Mouse (Mus musculus) midbrain, embryonic 14.5 days (tissue): ENCODE measurements around the gene Col6a2. TPM values are rescaled to one million over a fixed set of nuclear protein-coding genes. Genes with fewer than 3 reads are reported as not detected.
A peak's percentile ranks its signal among the peaks of the same experiment; 100 is the strongest.

Experiments
- ATAC-seq: fragments of 200-750 bp; cut with Nextera tagmentation; 2 replicates; pipeline ENCODE4 v1.8.0; 2017; ENCODE audit warnings: moderate number of reproducible peaks, moderate library complexity; ENCODE audit not compliant: low FRiP score, low TSS enrichment
- DNase-seq: peaks from one replicate; pipeline ENCODE4 v3.0.0-alpha.2; 2015
- H3K27ac ChIP-seq: fragments of 300-500 bp; sonication (generic); replicated peaks from 2 replicates; pipeline ENCODE4 v1.5.1; 2014; ENCODE audit warnings: mild to moderate bottlenecking, low read depth, low read length, moderate library complexity
- H3K27me3 ChIP-seq: fragments of 300-500 bp; sonication (generic); 2 replicates; pipeline ENCODE4 v1.6.1; 2014; ENCODE audit warnings: low read length, control low read depth, mixed read lengths; ENCODE audit not compliant: control insufficient read depth, insufficient read depth
- H3K36me3 ChIP-seq: fragments of 300-500 bp; sonication (generic); 2 replicates; pipeline ENCODE4 v1.6.1; 2014; ENCODE audit warnings: low read length, control low read depth; ENCODE audit not compliant: control insufficient read depth, insufficient read depth
- H3K4me1 ChIP-seq: fragments of 300-500 bp; sonication (generic); 2 replicates; pipeline ENCODE4 v1.6.1; 2014; ENCODE audit warnings: mild to moderate bottlenecking, antibody characterized with exemption, low read length, control low read depth; ENCODE audit not compliant: control insufficient read depth, insufficient read depth
- H3K4me2 ChIP-seq: fragments of 300-500 bp; sonication (generic); 2 replicates; pipeline ENCODE4 v1.6.1; 2014; ENCODE audit warnings: mild to moderate bottlenecking, low read length, moderate library complexity
- H3K4me3 ChIP-seq: fragments of 300-500 bp; sonication (generic); replicated peaks from 2 replicates; pipeline ENCODE4 v1.5.1; 2014; ENCODE audit warnings: low read depth, low read length
- H3K9ac ChIP-seq: fragments of 300-500 bp; sonication (generic); replicated peaks from 2 replicates; pipeline ENCODE4 v1.6.1; 2014; ENCODE audit warnings: mild to moderate bottlenecking, low read length, moderate library complexity
- H3K9me3 ChIP-seq: fragments of 300-500 bp; sonication (generic); 2 replicates; pipeline ENCODE4 v1.6.1; 2016; ENCODE audit warnings: low read length, control low read depth, mixed read lengths; ENCODE audit not compliant: control insufficient read depth
- WGBS: fragments of 180-500 bp; shearing (Covaris S2); extraction: QIAGEN DNeasy Blood & Tissue Kit; methylation state at CpG from one replicate; pipeline ENCODE4 v1.1.7; 2014; 5-methylcytosine and 5-hydroxymethylcytosine counted together
- polyA plus RNA-seq: library from polyadenylated mRNA; unstranded; fragments of >200 nt; fragmentation: Nextera tagmentation; extraction: Ambion mirVana; gene quantifications from 2 replicates; pipeline ENCODE4 v1.2.1, GENCODE M21; 2014

Col6a2 gene
- polyA plus RNA-seq, 1 experiment from 2014 or later: 11.4 TPM

DNA sequence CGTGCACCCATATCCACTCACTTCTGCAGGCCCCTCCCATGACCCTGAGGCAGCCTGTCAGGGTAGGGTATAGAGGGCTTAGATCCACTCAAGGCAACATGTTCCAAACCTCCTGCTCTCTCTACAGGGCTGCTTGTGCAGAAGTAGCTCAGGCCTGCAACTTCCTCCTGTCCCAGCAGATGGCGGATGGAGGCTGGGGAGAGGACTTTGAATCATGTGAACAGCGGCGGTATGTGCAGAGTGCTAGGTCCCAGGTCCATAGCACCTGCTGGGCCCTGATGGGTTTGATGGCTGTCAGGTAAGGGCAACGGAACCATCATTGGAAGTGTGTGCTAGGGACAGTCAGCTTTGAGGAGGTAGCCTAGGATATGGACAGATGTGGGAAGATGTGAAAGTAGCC, 73.0 kb downstream of the Col6a2 start:
- DNase-seq: peak; percentile 12
- no peak overlapping the region for H3K9ac ChIP-seq

DNA sequence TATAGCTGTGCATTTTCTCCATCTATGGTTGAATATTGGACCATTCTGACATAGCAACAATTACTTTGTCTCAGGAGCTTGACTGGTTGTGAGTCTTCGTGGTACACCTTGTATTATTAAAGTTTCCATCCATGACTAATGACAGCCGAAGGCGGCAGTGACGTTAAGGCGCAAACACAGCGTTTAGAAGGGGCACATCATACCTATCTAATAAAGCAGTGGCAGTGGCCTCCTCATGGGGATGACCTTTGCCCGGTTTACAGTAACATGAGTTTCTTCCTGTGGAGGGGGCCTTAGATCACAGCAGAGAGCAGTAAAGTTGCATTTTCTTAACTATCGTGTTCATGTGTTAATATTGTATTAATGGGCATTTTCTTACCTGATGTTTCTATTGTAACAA, 75.2 kb downstream of the Col6a2 start:
- no peak overlapping the region for H3K4me2 ChIP-seq
- H3K4me1 ChIP-seq: no peaks in the 10 kb centered on the region
- H3K9ac ChIP-seq: no peak overlapping the region
- 93% methylated on average over 8 of the region's 8 CpGs for WGBS
- ATAC-seq (no peak), DNase-seq (no peak)
- H3K36me3 ChIP-seq: peaks cover 100% of the 10 kb centered on the region
- no peaks in the 10 kb centered on the region for H3K9me3 ChIP-seq
- H3K27me3 ChIP-seq: no peaks in the 10 kb centered on the region
- H3K27ac ChIP-seq: no peak overlapping the region
- H3K4me3 ChIP-seq: no peak overlapping the region

More for the DNA sequence above, 73.0 kb downstream of the Col6a2 start:
- no peaks in the 10 kb centered on the region for H3K9me3 ChIP-seq
- peaks cover 98% of the 10 kb centered on the region for H3K36me3 ChIP-seq
- H3K27ac ChIP-seq: no peak overlapping the region
- 85% methylated on average over 5 of the region's 5 CpGs for WGBS
- no peak overlapping the region for H3K4me2 ChIP-seq
- ATAC-seq: no peak
- H3K4me1 ChIP-seq: no peaks in the 10 kb centered on the region
- H3K4me3 ChIP-seq: no peak overlapping the region
- H3K27me3 ChIP-seq: no peaks in the 10 kb centered on the region

DNA sequence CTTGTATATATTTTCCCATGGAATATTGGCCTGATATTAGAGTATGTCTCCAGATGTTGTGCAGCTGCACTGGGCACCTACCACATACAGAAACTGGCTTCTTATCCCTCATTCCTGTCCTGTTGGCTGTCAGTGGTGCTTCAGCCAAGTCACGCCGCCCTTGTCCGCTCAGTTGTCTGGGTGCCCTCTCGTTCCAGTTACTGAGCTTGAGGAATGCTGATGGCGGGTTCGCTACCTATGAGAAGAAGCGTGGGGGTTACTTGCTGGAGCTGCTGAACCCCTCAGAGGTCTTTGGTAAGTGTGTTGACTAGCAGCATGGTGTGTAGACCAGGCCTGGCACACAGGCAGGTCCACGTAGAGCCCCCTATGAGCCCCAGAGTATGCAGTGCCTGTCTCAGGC, 76.9 kb downstream of the Col6a2 start:
- H3K27ac ChIP-seq: no peak overlapping the region
- H3K4me3 ChIP-seq: no peak overlapping the region
- peaks cover 100% of the 10 kb centered on the region for H3K36me3 ChIP-seq
- 94% methylated on average over 8 of the region's 8 CpGs for WGBS
- no peak overlapping the region for H3K4me2 ChIP-seq
- no peak overlapping the region for H3K9ac ChIP-seq
- ATAC-seq (no peak), DNase-seq (no peak)
- H3K9me3 ChIP-seq: no peaks in the 10 kb centered on the region
- no peaks in the 10 kb centered on the region for H3K4me1 ChIP-seq
- H3K27me3 ChIP-seq: no peaks in the 10 kb centered on the region

Other genes with a start within 250 kb of the Col6a2 start
- not detected in 2 replicates for gene AC141477.1, start 183.2 kb downstream of the Col6a2 start, polyA plus RNA-seq
- 7.0 and 11.9 TPM in 2 replicates for gene Pcnt, start 180.8 kb downstream of the Col6a2 start, polyA plus RNA-seq
- not detected in 2 replicates for gene 2610028H24Rik, start 174.5 kb downstream of the Col6a2 start, polyA plus RNA-seq
- gene Mcm3ap, start 154.7 kb downstream of the Col6a2 start, polyA plus RNA-seq: 71.2 and 78.3 TPM in 2 replicates
- 5.3 and 5.5 TPM in 2 replicates for gene Ybey, start 154.5 kb downstream of the Col6a2 start, polyA plus RNA-seq
- gene Lss, start 92.0 kb downstream of the Col6a2 start, polyA plus RNA-seq: 36.8 and 45.9 TPM in 2 replicates
- gene Spatc1l, start 61.4 kb downstream of the Col6a2 start, polyA plus RNA-seq: not detected in 2 replicates
- gene Ftcd, start 48.0 kb downstream of the Col6a2 start, polyA plus RNA-seq: not detected in 2 replicates
- 0.54 and 15.7 TPM in 2 replicates for gene Col6a1, start 102.5 kb upstream of the Col6a2 start, polyA plus RNA-seq